Mouse (Mus musculus): Measurements from ENCODE around the gene Krt222. TPM values are rescaled to one million over a fixed set of nuclear protein-coding genes. Genes with fewer than 3 reads are reported as not detected.

Krt222 gene
- polyA plus RNA-seq (2012; rRNA removed): 0.03 TPM in 1 of 2 replicates, not detected in the other

DNA sequence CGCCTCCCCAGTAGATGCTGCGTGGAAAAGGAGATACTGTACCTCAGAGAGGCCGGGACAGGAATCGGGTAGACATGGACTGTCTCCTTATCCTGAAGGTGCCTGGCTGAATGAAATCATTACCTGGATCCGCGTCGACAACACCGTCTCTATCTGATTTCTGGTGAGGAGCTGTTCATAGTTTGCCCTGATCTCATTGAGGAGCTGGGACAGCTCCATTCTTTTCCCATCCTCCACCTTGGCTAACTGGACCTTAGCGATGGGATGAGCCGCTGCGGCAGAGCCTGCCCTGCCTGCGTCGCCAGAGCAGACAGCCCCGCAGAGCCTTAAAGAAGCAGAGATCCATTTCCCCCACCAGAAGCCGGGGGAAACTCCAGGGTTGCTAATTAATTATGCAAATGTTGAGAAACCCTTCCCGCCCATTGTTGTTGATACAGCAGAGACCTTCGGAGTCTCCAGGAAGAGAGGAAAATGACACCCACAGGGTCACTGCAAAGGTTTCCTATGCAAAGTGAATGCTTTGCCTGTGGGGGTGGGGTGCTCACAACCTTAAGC, at the start of gene Krt222:
Gene Krt222 (minus strand): TSS at position 266 of the 555 bp plus-strand sequence.

DNA sequence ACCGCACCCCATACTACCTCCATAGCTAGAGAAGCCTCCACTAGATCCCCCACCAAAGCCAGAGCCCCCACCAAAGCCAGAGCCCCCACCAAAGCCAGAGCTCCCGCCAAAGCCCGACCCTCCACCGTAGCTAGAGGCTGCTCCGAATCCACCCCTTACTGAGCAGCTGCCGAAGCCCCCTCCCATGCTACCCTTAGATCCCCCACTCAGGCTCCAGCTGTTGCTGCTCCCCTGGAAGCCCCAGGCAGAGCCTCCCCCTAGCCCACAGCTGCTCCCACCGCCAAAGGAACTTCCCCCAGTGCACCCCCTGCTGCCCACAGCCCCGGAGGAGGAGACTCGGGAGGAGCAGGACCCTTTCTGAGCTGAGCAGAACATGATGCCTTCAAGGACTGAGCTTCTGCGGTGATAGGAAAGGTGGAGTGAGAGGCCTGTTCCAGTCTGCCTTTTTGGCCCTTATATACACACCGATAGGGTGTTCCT, 41.0 kb upstream of the Krt222 start, which contains the start of gene Krt24:
Gene Krt24 (minus strand): TSS at position 430 of the 480 bp plus-strand sequence.

DNA sequence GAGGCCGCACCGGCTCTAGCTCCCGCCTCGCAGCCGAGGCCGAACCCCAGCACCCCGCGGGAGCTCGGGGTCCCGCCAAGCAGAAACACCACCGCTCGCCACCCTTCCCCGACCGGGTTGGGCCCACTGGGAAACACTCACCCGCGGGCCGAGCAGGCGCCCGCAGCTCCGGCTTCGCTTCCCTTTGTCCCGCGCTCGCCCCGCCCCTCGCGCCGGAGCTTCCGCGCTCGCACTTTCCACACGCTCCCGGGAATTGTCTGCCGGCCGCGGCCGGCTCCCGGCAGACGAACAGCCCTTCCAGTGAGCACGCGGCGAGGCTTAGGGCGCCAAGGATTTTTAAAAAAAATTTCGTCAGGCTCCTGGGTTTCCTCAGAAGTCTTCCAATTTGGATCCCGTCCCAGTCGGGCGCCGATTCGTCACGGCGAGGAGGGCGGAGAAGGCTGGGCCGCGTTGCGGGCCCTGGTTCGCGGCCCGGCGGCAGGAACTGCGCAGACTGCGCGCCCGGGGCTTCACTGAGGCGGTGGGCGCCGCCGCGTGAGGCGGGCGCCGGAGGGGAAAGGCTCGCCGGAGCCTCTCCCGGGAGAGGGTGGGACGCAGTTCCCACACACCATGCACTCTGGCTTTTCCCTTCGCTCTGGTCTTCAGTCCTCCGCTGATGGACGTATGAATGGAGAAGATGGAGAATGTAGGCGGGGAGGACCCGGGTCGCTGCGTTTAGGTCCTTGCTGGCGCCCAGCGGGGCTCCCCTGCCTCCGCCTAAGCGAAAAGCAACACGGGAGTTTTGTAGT, 13.4 kb downstream of the Krt222 start, which contains the start of gene Smarce1:
Gene Smarce1 (minus strand): TSS at position 757 of the 788 bp plus-strand sequence.

Other genes with a start within 250 kb of the Krt222 start
- 4.4 and 5.2 TPM in 2 replicates for gene Top2a, start 219.9 kb downstream of the Krt222 start, polyA plus RNA-seq (2012; rRNA removed)
- gene Igfbp4, start 202.8 kb downstream of the Krt222 start, polyA plus RNA-seq (2012; rRNA removed): 537 and 612 TPM in 2 replicates
- 5.7 and 8.8 TPM in 2 replicates for gene Tns4, start 154.8 kb downstream of the Krt222 start, polyA plus RNA-seq (2012; rRNA removed)
- gene Ccr7, start 89.0 kb downstream of the Krt222 start, polyA plus RNA-seq (2012; rRNA removed): 1.5 and 1.7 TPM in 2 replicates
- gene Smarce1, start 13.1 kb downstream of the Krt222 start, polyA plus RNA-seq (2012; rRNA removed): 21.4 and 22.0 TPM in 2 replicates
- not detected in 2 replicates for gene Krt24, start 41.2 kb upstream of the Krt222 start, polyA plus RNA-seq (2012; rRNA removed)
- gene Krt25, start 78.9 kb upstream of the Krt222 start, polyA plus RNA-seq (2012; rRNA removed): 0.15 TPM in 1 of 2 replicates, not detected in the other
- not detected in 2 replicates for gene Krt26, start 93.9 kb upstream of the Krt222 start, polyA plus RNA-seq (2012; rRNA removed)
- gene Krt27, start 107.0 kb upstream of the Krt222 start, polyA plus RNA-seq (2012; rRNA removed): not detected in 2 replicates
- gene Krt28, start 130.8 kb upstream of the Krt222 start, polyA plus RNA-seq (2012; rRNA removed): 0.08 TPM in 1 of 2 replicates, not detected in the other
- gene Krt10, start 145.3 kb upstream of the Krt222 start, polyA plus RNA-seq (2012; rRNA removed): 1.5 TPM in 2 replicates
- gene Krt12, start 178.2 kb upstream of the Krt222 start, polyA plus RNA-seq (2012; rRNA removed): 0.87 and 2.0 TPM in 2 replicates
- 0.58 and 0.64 TPM in 2 replicates for gene Krt20, start 194.1 kb upstream of the Krt222 start, polyA plus RNA-seq (2012; rRNA removed)
- gene Krt23, start 249.1 kb upstream of the Krt222 start, polyA plus RNA-seq (2012; rRNA removed): 0.72 and 0.79 TPM in 2 replicates

All from ovary, adult 2 months (tissue).